Mouse (Mus musculus): ENCODE measurements around the gene Zfp991. TPM values are rescaled to one million over a fixed set of nuclear protein-coding genes. Genes with fewer than 3 reads are reported as not detected.
"Not testable (repeated sequence)": the region's sequence is repeated elsewhere in the genome, so short reads cannot be mapped to it uniquely, and the experiment has no call there.

Zfp991 gene
- polyA plus RNA-seq, 1 experiment from 2014 or later: 2.1 TPM

GRCm38 (mm10) chr4:147217676-147218075 lies 85.8 kb downstream of the Zfp991 start:
- H3K27me3 ChIP-seq; CTCF ChIA-PET; DNase-seq (ENCODE audit: low read depth, low spot score); POLR2A ChIA-PET; in situ Hi-C loops (cut with MboI; ENCODE audit: low pct_unique_long_range_greater_than_20kb); ATAC-seq: not testable (repeated sequence)

GRCm38 (mm10) chr4:147219319-147220070 lies 87.7 kb downstream of the Zfp991 start:
- DNase-seq (ENCODE audit: low read depth, low spot score); POLR2A ChIA-PET; H3K27me3 ChIP-seq; ATAC-seq; CTCF ChIA-PET; in situ Hi-C loops (cut with MboI; ENCODE audit: low pct_unique_long_range_greater_than_20kb): not testable (repeated sequence)

GRCm38 (mm10) chr4:147220226-147220625 lies 88.4 kb downstream of the Zfp991 start:
- in situ Hi-C loops (cut with MboI; ENCODE audit: low pct_unique_long_range_greater_than_20kb); POLR2A ChIA-PET; H3K27me3 ChIP-seq; DNase-seq (ENCODE audit: low read depth, low spot score); ATAC-seq; CTCF ChIA-PET: not testable (repeated sequence)

- CTCF ChIA-PET; POLR2A ChIA-PET; DNase-seq (ENCODE audit: low read depth, low spot score); in situ Hi-C loops (cut with MboI; ENCODE audit: low pct_unique_long_range_greater_than_20kb); H3K27me3 ChIP-seq; ATAC-seq: not testable (repeated sequence)
These were observed 90.2 kb downstream of the Zfp991 start for GRCm38 (mm10) chr4:147222021-147222420.

GRCm38 (mm10) chr4:147223778-147224435 lies 92.1 kb downstream of the Zfp991 start:
- CTCF ChIA-PET; POLR2A ChIA-PET; ATAC-seq; DNase-seq (ENCODE audit: low read depth, low spot score); in situ Hi-C loops (cut with MboI; ENCODE audit: low pct_unique_long_range_greater_than_20kb); H3K27me3 ChIP-seq: not testable (repeated sequence)

- POLR2A ChIA-PET: not testable (repeated sequence)
These were observed 93.8 kb downstream of the Zfp991 start for GRCm38 (mm10) chr4:147225616-147226015.

GRCm38 (mm10) chr4:147230026-147230425 lies 98.2 kb downstream of the Zfp991 start:
- CTCF ChIA-PET; in situ Hi-C loops (cut with MboI; ENCODE audit: low pct_unique_long_range_greater_than_20kb); H3K27me3 ChIP-seq; ATAC-seq; POLR2A ChIA-PET; DNase-seq (ENCODE audit: low read depth, low spot score): not testable (repeated sequence)

More at GRCm38 (mm10) chr4:147225616-147226015, 93.8 kb downstream of the Zfp991 start:
- ATAC-seq; H3K27me3 ChIP-seq; CTCF ChIA-PET; in situ Hi-C loops (cut with MboI; ENCODE audit: low pct_unique_long_range_greater_than_20kb); DNase-seq (ENCODE audit: low read depth, low spot score): not testable (repeated sequence)

Other genes with a start within 250 kb of the Zfp991 start
- not detected for gene Gm21411, start 222.4 kb upstream of the Zfp991 start, polyA plus RNA-seq (2021)
- gene Zfp989, start 160.1 kb upstream of the Zfp991 start, polyA plus RNA-seq (2021): 0.13 TPM
- 1.1 TPM for gene Rex2, start 110.2 kb upstream of the Zfp991 start, polyA plus RNA-seq (2021)
- gene Zfp988, start 173.6 kb downstream of the Zfp991 start, polyA plus RNA-seq (2021): 0.09 TPM
- gene Zfp978, start 229.3 kb downstream of the Zfp991 start, polyA plus RNA-seq (2021): 0.17 TPM

All from Patski (cell line).